Mouse (Mus musculus) testis, adult 2 months (tissue): Measurements from ENCODE around the gene Mov10l1.

ENCODE experiments used
- CTCF ChIP-seq: fragments of 200-500 bp; IDR thresholded peaks from 2 replicates; pipeline ENCODE4 v1.5.1; 2012; ENCODE audit warnings: low read depth, mild to moderate bottlenecking, inconsistent platforms, low read length, moderate library complexity; ENCODE audit not compliant: control insufficient read depth, insufficient read depth, insufficient replicate concordance
- POLR2A ChIP-seq: fragments of 200-500 bp; IDR thresholded peaks from 2 replicates; pipeline ENCODE4 v1.6.1; 2012; ENCODE audit warnings: low read depth, mild to moderate bottlenecking, inconsistent platforms, low read length, moderate library complexity; ENCODE audit not compliant: control insufficient read depth

DNA sequence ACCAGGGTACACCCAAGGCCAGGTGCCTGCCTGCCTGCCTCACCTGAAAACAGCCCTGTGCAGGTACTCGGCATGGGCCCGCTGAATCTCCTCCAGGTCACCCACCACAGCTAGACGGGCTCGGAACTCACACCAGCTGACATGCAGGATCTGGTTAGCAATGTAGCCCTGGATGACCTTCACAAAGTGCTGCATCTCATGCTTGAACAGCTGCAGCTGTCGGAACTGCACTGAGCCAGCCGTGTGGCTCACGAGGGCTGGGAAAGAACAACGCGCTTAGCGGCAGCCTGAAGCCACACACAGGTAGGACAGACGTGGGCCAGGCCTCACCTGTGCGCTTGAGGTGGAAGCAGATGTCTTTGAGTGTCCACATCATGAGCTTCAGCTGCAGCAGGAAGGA lies 118.1 kb downstream of the Mov10l1 start:
- no peak for TF ChIP-seq CTCF
- no peak for TF ChIP-seq POLR2A
